Mouse (Mus musculus) lung, adult 18-20 months (tissue): ENCODE measurements around the gene Nfatc3.

ENCODE experiments used
- DNase-seq, 2 experiments: peaks; one replicate each; pipeline ENCODE4 v3.0.0; 2022; ENCODE audit warnings: mixed read lengths in 2 of 2

Gene Nfatc3

DNA sequence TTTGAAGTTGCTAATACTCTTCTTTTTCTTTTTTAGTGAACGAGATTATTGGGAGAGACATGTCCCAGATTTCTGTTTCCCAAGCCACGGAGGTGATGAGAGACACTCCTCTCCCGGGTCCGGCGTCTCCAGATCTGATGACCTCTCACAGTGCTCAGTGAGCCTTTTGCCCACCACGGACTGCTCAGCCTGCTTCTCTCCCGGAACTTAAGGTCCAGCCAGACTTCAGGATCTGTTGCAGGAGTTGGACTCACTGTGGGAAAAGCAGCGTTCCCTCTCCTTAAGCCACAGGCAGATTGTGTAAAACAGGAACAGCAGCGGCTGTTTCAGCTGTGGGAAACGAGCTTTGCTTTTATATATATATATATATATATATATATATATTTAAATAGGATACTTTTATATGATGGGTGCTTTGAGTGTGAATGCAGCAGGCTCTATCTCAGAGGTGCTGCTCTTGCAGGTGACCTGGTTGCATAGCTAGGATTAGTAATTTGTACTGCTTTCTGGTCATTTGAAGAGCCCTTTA lies 69.3 kb downstream of the Nfatc3 start:
- DNase-seq = no peak

DNA sequence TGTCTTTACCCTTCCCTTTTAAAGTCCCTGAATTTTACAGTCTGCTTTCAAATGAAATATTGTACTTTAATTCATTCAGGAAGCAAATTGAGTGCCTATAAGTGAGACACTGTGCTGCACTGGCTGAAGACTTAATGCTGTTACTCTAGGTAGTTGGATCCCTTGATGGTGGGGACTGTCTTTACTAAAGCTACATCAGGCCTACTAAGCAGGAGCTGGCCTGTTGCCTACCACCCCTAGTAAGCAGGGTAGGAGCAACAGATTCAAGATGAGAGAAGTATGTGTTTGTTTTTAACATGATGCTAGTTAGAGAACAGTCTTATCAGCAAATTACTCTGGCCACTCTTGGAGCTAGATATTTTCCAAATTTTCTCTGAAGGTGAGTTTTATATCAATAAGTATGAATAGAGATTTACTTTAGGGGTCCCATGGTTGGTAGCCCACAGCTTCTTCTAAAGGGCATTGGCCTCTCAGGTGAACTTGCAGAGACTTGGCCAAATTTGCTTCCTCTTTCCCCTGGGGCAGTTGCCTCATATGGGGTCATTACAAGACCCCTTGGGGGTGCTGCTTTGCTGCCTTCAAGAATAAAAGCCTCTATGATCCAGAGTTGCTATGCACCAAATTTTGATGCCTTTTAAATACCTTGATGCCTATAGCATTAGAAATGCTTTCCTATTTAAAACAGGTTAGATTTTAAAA lies 70.7 kb downstream of the Nfatc3 start:
- no peak for DNase-seq

- DNase-seq = no peak
Observed at GRCm38 (mm10) chr8:106129997-106130396, 71.4 kb downstream of the Nfatc3 start.

DNA sequence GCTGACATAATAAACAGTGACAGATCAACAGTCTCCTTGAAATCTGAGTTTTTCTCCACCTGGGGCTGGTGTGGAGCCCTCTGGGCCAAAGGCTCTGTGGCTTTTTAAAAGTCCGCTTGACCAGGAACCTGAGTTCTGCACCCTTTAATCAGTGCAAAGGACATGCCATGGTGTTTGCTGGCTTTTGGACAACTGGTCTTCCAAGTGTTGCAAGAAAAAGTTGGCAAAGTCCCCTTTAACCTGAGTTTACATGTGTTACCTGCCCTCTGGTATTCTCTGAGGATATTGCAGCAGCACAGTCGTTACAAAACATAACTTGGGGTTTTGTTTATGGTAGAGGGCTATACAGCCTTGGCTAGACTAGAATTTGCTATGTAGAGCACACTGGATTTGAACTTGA lies 71.9 kb downstream of the Nfatc3 start:
- no peak for DNase-seq

GRCm38 (mm10) chr8:106131021-106131420 lies 72.4 kb downstream of the Nfatc3 start:
- no peak for DNase-seq

- DNase-seq = no peak
Observed at GRCm38 (mm10) chr8:106131488-106132222, 73.0 kb downstream of the Nfatc3 start.

DNA sequence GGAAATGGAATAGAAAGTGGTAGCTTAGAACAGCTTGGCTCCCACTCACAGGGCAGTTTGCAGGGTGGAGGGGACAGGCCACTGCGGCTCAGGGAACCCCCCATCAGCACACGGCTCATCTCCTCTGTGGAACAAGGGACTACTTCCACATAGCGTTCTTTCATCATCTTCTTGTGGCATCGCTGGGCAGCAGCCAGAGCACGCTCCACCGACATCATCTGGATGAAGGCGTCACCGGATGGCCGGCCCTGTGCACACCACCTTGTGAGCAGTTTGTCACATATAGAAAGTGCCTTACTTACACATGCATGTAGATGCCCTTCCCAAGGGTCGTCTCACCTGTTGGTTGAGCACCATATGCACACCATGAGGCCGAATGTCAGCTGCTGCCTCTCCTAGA lies 73.7 kb downstream of the Nfatc3 start:
- no peak for DNase-seq

DNA sequence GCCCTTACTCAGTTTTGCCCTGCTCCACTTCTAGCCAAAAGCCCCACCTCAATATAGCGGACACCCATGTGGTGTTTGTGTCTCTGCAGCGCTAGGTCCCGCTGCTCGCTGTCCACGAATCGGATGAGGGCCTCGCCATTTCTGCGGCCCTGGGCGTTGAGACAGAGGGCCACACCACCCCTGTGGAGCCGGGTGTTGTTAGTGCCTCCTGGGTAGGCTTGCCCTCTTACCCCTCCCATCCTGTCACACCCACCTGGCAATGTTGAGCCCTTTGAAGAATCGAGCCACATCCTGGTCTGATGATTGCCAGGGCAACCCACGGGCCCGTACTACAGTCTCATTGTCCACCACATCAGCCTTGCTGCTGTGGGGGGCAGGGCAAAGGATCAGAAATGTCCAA lies 74.9 kb downstream of the Nfatc3 start:
- peak in 1 of 2 experiments; percentile 59 for DNase-seq

DNA sequence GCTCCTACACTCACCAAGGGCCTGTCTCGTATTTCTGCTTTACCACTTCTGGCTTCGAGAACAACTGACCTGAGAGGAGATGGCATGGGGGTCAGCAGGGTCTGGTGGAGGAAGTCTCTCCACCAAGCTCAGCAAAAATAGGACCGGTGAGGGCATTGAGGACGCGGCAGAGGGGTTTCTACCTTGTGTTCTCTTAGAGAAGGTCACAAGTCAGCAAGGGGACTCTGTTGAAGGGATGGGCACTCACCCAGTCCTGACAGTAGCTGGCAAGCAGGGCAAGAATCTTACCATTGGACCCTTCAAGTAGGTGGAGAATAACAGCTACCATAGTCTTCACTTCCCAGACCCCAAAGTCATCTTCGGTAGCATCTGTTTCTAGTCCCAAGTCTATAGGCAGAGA lies 75.3 kb downstream of the Nfatc3 start:
- no peak for DNase-seq

GRCm38 (mm10) chr8:106134751-106135571 lies 76.3 kb downstream of the Nfatc3 start:
- DNase-seq = peak; percentile 96 to 98

DNA sequence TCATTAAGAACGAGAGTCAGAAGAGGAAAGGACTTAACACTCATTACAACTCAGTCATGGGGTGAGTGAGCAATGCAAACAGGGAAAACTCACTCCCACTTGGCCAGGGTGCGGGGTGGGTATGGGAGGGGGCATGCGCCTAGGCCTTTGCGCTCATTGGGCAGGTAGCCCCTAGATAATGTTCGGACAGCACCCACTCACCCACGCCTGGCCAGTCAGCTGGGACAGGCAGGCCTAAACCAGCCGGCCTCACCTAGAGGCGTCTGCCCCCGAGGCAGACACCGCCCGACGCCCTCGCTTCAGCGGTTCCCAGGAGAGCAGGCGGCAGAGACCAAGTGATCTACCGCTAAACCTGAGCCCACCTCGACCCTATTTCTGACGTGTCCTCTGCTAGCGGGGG lies 77.0 kb downstream of the Nfatc3 start:
- peak; percentile 43 to 69 for DNase-seq

GRCm38 (mm10) chr8:106136156-106137130 lies 77.8 kb downstream of the Nfatc3 start, which contains the start of gene Esrp2:
Gene Esrp2, minus strand, starts transcription at chr8:106136974.
- DNase-seq = peak; percentile 93 to 95

DNA sequence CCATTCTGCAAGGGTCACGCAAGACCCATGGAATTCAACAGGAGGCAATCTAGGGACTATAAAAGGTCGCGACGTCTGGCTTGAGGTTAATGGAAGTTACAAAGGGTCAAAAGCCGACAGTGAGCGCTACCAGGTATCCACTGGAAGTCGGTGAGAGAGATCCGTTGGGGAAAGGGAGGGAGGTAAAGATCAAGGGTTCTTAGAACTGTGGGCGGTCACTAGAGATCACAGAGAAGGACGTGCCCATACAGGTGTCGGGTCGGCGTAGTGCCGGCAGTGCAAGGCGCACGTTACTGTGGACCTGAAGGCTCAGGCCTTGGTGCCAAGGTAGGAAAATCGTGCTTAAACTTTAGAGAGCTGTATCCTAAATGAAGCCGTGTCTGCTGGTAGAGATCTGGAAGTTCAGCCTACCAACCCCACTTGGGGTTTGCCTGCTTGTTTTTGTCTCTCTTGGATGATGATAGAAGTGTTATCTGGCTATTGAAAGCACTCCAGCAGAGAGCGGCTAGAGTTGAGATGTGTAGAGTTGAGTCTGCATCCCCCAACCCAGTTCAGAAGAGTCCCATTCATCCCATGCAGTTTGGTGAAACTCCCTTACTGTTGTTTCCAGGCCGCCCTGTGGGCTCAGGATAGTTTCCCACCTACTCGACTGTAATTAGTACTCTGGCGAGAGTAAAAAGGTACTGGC lies 78.7 kb downstream of the Nfatc3 start:
- DNase-seq = peak; percentile 54 to 67

- peak; percentile 94 to 96 for DNase-seq
Observed at GRCm38 (mm10) chr8:106137906-106138477, 79.4 kb downstream of the Nfatc3 start.

DNA sequence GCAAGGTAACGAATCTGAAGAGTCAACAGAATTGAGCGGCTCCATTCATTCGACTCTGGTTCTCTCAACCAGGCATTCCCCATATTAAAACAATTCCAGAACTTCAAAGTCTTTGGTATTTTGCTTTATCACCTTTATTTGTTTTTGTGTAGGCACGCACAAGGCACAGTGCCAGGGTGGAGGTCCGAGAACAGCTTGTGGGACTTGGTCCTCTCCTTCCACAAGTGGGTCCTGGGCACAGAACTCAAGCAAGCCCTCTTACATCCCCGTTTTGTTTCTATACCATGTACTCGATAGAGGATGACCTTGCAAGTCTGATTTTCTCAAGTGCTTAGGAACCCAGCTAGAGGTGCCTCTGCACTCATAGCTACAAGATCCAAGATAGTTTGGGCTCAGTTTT lies 80.0 kb downstream of the Nfatc3 start:
- DNase-seq = no peak

- DNase-seq = no peak
Observed at GRCm38 (mm10) chr8:106140191-106140590, 81.6 kb downstream of the Nfatc3 start.

- peak; percentile 82 to 83 for DNase-seq
Observed at GRCm38 (mm10) chr8:106140769-106141168, 82.1 kb downstream of the Nfatc3 start.

DNA sequence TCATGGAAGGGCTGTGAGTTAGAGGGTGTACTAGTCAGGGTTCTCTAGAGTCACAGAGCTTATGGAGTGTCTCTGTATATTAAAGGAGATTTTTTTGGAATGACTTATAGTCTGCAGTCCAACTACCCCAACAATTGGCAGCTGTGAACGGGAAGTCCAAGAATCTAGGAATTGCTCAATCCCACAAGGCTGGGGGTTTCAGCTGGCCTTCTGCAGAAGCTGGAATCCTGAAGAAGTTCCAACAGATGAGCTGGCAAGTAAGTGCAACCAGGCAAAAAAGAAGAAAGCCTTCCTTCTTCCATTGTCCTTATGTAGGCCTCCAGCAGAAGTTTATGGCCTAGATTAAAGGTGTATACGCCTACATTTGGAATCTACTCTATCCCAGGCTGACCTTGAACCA lies 86.7 kb downstream of the Nfatc3 start:
- peak in 1 of 2 experiments; percentile 52 for DNase-seq

DNA sequence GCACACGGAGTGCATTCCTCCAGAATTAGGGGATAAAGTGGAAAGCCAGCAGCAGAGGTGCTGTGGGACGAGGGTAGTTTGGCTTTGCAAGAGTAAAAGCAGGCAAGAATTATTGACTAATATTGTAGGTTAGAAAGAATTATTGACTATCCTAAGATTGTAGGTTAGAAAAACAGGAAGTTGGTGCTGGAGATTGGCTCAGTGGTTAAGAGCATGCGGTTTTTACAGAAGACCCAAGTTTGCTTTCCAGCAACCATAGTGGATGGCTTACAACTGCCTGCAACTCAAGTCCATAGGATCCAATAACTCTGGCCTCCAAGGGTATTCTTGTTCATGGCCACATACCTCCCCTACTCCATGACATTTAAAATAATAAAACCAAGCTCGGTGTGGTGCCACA lies 87.4 kb downstream of the Nfatc3 start:
- DNase-seq = no peak

DNA sequence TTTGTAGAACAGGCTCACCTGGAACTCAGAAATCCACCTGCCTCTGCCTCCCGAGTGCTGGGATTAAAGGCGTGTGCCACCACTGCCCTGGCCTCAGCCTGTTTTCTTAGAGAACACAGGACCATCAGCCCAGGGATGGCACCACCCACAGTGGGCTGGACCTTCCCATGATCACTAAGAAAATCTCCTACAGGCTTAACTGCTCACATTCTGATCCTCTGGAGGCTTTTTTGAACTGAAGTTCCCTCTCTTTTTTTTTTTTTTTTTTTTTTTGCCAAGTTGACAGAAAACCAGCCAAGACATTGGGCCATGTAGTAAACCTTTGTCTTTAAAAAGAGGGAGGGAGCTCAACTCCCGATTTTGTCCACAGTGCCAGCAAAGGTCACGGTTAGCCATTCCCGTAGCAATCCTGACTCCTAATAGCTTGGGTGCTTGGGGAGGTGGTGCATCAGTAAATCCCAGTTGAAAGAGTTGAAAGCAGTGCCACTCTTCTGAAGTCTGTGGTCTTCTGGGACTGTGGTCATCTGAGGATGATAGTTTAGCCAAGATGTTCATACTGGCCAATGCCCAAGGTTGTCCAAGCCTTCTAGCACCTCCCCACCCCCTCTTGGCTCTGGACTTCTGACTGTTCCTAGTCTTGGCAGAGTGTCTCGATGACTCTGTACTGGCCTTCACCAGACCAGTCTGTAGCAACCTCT lies 89.4 kb downstream of the Nfatc3 start:
- DNase-seq = peak in 1 of 2 experiments; percentile 46
